Mouse (Mus musculus): Measurements from ENCODE around the gene Ccdc171. TPM values are rescaled to one million over a fixed set of nuclear protein-coding genes. Genes with fewer than 3 reads are reported as not detected.
"Not testable (repeated sequence)": the region's sequence is repeated elsewhere in the genome, so short reads cannot be mapped to it uniquely, and the experiment has no call there.

Ccdc171 gene
- polyA plus RNA-seq, 1 experiment from 2014 or later = 2.4 TPM

- peak overlapping the region; percentile 96; the same call in 1 of the 2 replicates for H3K27ac ChIP-seq
- H3K9me3 ChIP-seq (replicated peaks; ENCODE audit: low read length) = no peaks in the 10 kb centered on the region
- H3K4me2 ChIP-seq (ENCODE audit: low read length) = peak overlapping the region; percentile 93
- DNase-seq (ENCODE audit: low spot score) (no peak), ATAC-seq (replicated peaks; ENCODE audit: low FRiP score, low read depth) (no peak)
- H3K9ac ChIP-seq (ENCODE audit: low read depth, low read length) = peak overlapping the region; percentile 82; the same call in 1 of the 2 replicates
- H3K4me1 ChIP-seq (replicated peaks; ENCODE audit: insufficient read depth, low read length) = peaks cover 8% of the 10 kb centered on the region; the same call in 1 of the 2 replicates
- WGBS = 11% methylated on average over 6 of the region's 6 CpGs
- H3K27me3 ChIP-seq (ENCODE audit: insufficient read depth, low read length) = no peaks in the 10 kb centered on the region
- H3K4me3 ChIP-seq (replicated peaks; ENCODE audit: low read depth, low read length) = peak overlapping the region; percentile 85
- TF ChIP-seq CTCF (IDR thresholded peaks at IDR 0.05; ENCODE audit: low read depth) = no peak
- H3K36me3 ChIP-seq (ENCODE audit: insufficient read depth, low read length) = no peaks in the 10 kb centered on the region
These were observed 896 bp upstream of the Ccdc171 start for GRCm38 (mm10) chr4:83524456-83524842.

DNA sequence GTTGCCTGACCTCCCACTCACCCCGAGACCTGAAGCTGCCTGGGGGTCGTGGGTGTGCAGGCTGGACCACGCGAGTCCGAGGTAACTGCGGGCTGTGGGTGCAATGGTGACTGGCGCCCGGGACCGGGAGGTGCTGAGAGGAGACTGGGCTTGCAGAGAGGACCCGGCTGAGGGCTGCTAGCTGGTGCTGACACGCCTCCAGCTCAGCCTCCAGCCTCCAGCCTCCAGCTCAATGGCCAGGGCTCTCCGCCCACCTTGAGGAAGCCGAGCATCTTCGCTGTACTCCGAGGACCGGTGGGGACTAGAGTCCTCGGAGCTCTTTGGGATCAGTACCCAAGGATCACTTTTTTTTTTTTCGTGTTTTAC, 328 bp downstream of the Ccdc171 start:
- under 1% methylated on average over 18 of the region's 18 CpGs for WGBS
- H3K27ac ChIP-seq = peak overlapping the region; percentile 96
- H3K4me3 ChIP-seq (replicated peaks; ENCODE audit: low read depth, low read length) = peak overlapping the region; percentile 85
- no peaks in the 10 kb centered on the region for H3K9me3 ChIP-seq (replicated peaks; ENCODE audit: low read length)
- peak overlapping the region; percentile 82 for H3K9ac ChIP-seq (ENCODE audit: low read depth, low read length)
- no peaks in the 10 kb centered on the region for H3K36me3 ChIP-seq (ENCODE audit: insufficient read depth, low read length)
- peak overlapping the region; percentile 93 for H3K4me2 ChIP-seq (ENCODE audit: low read length)
- ATAC-seq (replicated peaks; ENCODE audit: low FRiP score, low read depth) (peak; percentile 75), DNase-seq (ENCODE audit: low spot score) (peak; percentile 69)
- no peak for TF ChIP-seq CTCF (IDR thresholded peaks at IDR 0.05; ENCODE audit: low read depth)
- no peaks in the 10 kb centered on the region for H3K27me3 ChIP-seq (ENCODE audit: insufficient read depth, low read length)
- H3K4me1 ChIP-seq (replicated peaks; ENCODE audit: insufficient read depth, low read length) = peaks cover 8% of the 10 kb centered on the region; the same call in 1 of the 2 replicates

DNA sequence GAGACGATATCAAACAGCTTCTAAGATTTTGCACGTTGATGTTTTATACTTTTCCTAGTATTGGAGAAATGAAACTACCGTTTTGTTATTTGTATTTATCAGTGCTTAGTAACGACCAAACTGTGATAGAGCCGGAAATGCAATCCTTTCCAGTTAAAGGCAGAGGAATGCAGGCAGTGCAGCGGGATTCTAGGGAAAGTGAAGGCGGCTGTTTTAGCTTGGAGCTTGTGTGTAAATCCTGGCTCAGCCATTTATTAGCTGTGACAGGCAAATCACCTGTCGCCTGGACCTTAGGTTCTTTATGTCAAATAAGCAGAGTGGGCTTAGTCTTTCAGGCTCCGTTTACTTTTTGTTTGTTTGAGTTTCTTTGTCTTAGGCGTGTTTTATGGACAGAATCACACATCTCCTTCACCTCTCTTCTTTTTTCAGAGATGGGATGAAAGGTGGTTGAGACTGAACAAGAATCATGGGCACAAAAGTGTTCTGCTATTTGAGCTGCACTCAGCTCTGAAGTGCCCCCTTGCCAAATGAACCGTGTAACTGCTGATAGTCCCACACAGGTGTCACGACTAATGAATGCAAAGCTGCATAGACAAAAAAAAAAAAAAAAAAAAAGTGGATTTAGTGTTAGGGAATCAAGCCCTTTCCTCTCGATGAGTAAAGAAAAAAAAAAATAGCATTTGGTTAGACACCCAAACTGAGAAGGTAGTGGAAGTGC, 1.1 kb downstream of the Ccdc171 start:
- ATAC-seq (replicated peaks; ENCODE audit: low FRiP score, low read depth) = no peak
- peaks cover 8% of the 10 kb centered on the region; the same call in 1 of the 2 replicates for H3K4me1 ChIP-seq (replicated peaks; ENCODE audit: insufficient read depth, low read length)
- WGBS = 6% methylated on average over 13 of the region's 13 CpGs
- peak; percentile 86 for DNase-seq (ENCODE audit: low spot score)
- H3K36me3 ChIP-seq (ENCODE audit: insufficient read depth, low read length) = no peaks in the 10 kb centered on the region
- H3K27me3 ChIP-seq (ENCODE audit: insufficient read depth, low read length) = no peaks in the 10 kb centered on the region
- H3K4me3 ChIP-seq (replicated peaks; ENCODE audit: low read depth, low read length) = peak overlapping the region; percentile 85
- TF ChIP-seq CTCF (IDR thresholded peaks at IDR 0.05; ENCODE audit: low read depth) = no peak
- H3K27ac ChIP-seq = peak overlapping the region; percentile 96; the same call in 1 of the 2 replicates
- peak overlapping the region; percentile 31; the same call in 1 of the 2 replicates for H3K9ac ChIP-seq (ENCODE audit: low read depth, low read length)
- H3K9me3 ChIP-seq (replicated peaks; ENCODE audit: low read length) = no peaks in the 10 kb centered on the region
- peak overlapping the region; percentile 93 for H3K4me2 ChIP-seq (ENCODE audit: low read length)

DNA sequence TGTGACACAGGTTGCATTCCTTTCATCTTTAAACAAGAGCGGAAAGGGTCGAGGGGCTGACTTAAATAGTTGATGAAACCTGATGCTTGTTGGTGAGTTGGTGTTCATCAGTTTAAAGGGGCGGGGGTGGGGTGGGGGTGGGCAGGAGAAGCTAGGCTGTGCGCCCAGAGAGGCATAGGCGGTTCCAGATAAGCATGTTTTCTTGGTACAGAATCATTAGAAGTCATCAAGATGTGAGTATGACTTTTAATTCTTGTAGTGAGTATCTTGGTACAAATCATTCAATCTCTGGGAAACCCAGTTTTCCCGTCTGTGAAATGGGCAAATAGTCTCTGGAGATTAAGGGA, 1.6 kb downstream of the Ccdc171 start:
- H3K4me3 ChIP-seq (replicated peaks; ENCODE audit: low read depth, low read length) = no peak overlapping the region
- H3K4me2 ChIP-seq (ENCODE audit: low read length) = no peak overlapping the region
- DNase-seq (ENCODE audit: low spot score) (no peak), ATAC-seq (replicated peaks; ENCODE audit: low FRiP score, low read depth) (no peak)
- peaks cover 8% of the 10 kb centered on the region; the same call in 1 of the 2 replicates for H3K4me1 ChIP-seq (replicated peaks; ENCODE audit: insufficient read depth, low read length)
- no peak for TF ChIP-seq CTCF (IDR thresholded peaks at IDR 0.05; ENCODE audit: low read depth)
- H3K9me3 ChIP-seq (replicated peaks; ENCODE audit: low read length) = no peaks in the 10 kb centered on the region
- no peaks in the 10 kb centered on the region for H3K27me3 ChIP-seq (ENCODE audit: insufficient read depth, low read length)
- no peak overlapping the region for H3K27ac ChIP-seq
- WGBS = 44% methylated on average over 6 of the region's 6 CpGs
- no peak overlapping the region for H3K9ac ChIP-seq (ENCODE audit: low read depth, low read length)
- no peaks in the 10 kb centered on the region for H3K36me3 ChIP-seq (ENCODE audit: insufficient read depth, low read length)

DNA sequence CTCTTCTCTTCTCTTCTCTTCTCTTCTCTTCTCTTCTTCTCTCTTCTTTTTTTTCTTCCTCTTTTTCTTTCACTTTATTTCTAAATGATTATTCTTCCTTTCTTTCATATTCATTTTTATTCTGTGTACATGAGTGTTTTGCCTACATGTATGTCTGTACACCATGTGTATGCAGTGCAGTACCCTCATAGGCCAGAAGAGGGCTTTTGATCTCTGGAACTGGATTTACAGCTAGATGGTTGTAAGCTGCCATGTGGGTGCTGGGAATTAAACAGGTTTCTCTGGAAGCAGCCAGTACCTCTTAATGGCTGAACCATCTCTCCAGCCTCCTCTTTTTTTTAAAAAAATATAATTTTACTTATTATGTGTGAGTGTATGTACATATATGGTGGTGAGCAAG, 2.6 kb downstream of the Ccdc171 start:
- H3K36me3 ChIP-seq (ENCODE audit: insufficient read depth, low read length) = no peaks in the 10 kb centered on the region
- H3K4me3 ChIP-seq (replicated peaks; ENCODE audit: low read depth, low read length) = no peak overlapping the region
- peak; percentile 50; the same call in 1 of the 2 replicates for TF ChIP-seq CTCF (IDR thresholded peaks at IDR 0.05; ENCODE audit: low read depth)
- H3K4me1 ChIP-seq (replicated peaks; ENCODE audit: insufficient read depth, low read length) = peaks cover 8% of the 10 kb centered on the region; the same call in 1 of the 2 replicates
- ATAC-seq (replicated peaks; ENCODE audit: low FRiP score, low read depth) (no peak), DNase-seq (ENCODE audit: low spot score) (peak; percentile 21)
- H3K9me3 ChIP-seq (replicated peaks; ENCODE audit: low read length) = no peaks in the 10 kb centered on the region
- H3K27ac ChIP-seq = no peak overlapping the region
- no peak overlapping the region for H3K4me2 ChIP-seq (ENCODE audit: low read length)
- H3K9ac ChIP-seq (ENCODE audit: low read depth, low read length) = no peak overlapping the region
- H3K27me3 ChIP-seq (ENCODE audit: insufficient read depth, low read length) = no peaks in the 10 kb centered on the region

DNA sequence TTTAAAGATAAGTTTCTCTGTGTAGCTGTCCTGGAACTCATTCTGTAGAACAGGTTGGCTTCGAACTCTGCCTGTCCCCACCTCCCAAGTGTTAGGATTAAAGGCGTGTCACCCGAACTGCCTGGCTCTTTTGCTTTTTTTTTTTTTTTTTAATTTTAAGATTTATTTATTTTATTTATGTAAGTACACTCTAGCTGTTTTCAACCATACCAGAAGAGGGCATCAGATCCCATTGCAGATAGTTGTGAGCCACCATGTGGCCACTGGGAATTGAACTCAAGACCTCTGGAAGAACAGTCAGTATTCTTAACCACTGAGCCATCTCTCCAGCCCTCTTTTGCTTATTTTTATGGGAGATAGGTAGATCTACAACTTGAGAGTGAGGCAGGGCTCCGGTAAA, 4.7 kb downstream of the Ccdc171 start:
- not testable (repeated sequence) for H3K9ac ChIP-seq (ENCODE audit: low read depth, low read length); H3K4me2 ChIP-seq (ENCODE audit: low read length); DNase-seq (ENCODE audit: low spot score); H3K4me1 ChIP-seq (replicated peaks; ENCODE audit: insufficient read depth, low read length); H3K27ac ChIP-seq; H3K27me3 ChIP-seq (ENCODE audit: insufficient read depth, low read length); ATAC-seq (replicated peaks; ENCODE audit: low FRiP score, low read depth); H3K4me3 ChIP-seq (replicated peaks; ENCODE audit: low read depth, low read length); H3K36me3 ChIP-seq (ENCODE audit: insufficient read depth, low read length); H3K9me3 ChIP-seq (replicated peaks; ENCODE audit: low read length)
- TF ChIP-seq CTCF (IDR thresholded peaks at IDR 0.05; ENCODE audit: low read depth) = 0 out of 2 replicates have a peak, but pooled peaks have one; percentile 23
- WGBS = 90% methylated on average over 4 of the region's 4 CpGs
